Mouse (Mus musculus) heart, embryonic 15.5 days (tissue): ENCODE measurements around the gene Aamp. TPM values are rescaled to one million over a fixed set of nuclear protein-coding genes. Genes with fewer than 3 reads are reported as not detected.
A peak's percentile ranks its signal among the peaks of the same experiment; 100 is the strongest.
"Not testable (repeated sequence)": the region's sequence is repeated elsewhere in the genome, so short reads cannot be mapped to it uniquely, and the experiment has no call there.

ENCODE experiments used
- ATAC-seq: fragments of 200-750 bp; cut with Nextera tagmentation; replicated peaks from 2 replicates; pipeline ENCODE4 v1.8.0; 2017; ENCODE audit warnings: low read depth, moderate TSS enrichment; ENCODE audit not compliant: insufficient number of reproducible peaks, insufficient read depth, low FRiP score
- H3K27ac ChIP-seq: fragments of 300-500 bp; sonication (generic); 2 replicates; pipeline ENCODE4 v1.5.1; 2015; ENCODE audit warnings: mild to moderate bottlenecking, inconsistent platforms
- H3K27me3 ChIP-seq: fragments of 300-500 bp; sonication (generic); 2 replicates; pipeline ENCODE4 v1.6.1; 2015; ENCODE audit warnings: inconsistent platforms
- H3K36me3 ChIP-seq: fragments of 300-500 bp; sonication (generic); 2 replicates; pipeline ENCODE4 v1.6.1; 2015; ENCODE audit warnings: mild to moderate bottlenecking, inconsistent platforms
- H3K4me1 ChIP-seq: fragments of 300-500 bp; sonication (generic); replicated peaks from 2 replicates; pipeline ENCODE4 v1.6.1; 2015; ENCODE audit warnings: inconsistent platforms
- H3K4me2 ChIP-seq: fragments of 300-500 bp; sonication (generic); 2 replicates; pipeline ENCODE4 v1.6.1; 2015; ENCODE audit warnings: inconsistent platforms, mild to moderate bottlenecking, moderate library complexity
- H3K4me3 ChIP-seq: fragments of 300-500 bp; sonication (generic); 2 replicates; pipeline ENCODE4 v1.5.1; 2015; ENCODE audit warnings: mild to moderate bottlenecking, inconsistent platforms
- H3K9ac ChIP-seq: fragments of 300-500 bp; sonication (generic); 2 replicates; pipeline ENCODE4 v1.6.1; 2015; ENCODE audit warnings: mild to moderate bottlenecking, inconsistent platforms
- H3K9me3 ChIP-seq: fragments of 300-500 bp; sonication (generic); replicated peaks from 2 replicates; pipeline ENCODE4 v1.6.1; 2016; ENCODE audit warnings: inconsistent platforms
- WGBS: fragments of 180-500 bp; shearing (Covaris S2); methylation state at CpG from one replicate; pipeline ENCODE4 v1.1.7; 2015; ENCODE audit warnings: mixed read lengths; 5-methylcytosine and 5-hydroxymethylcytosine counted together
- polyA plus RNA-seq: library from polyadenylated mRNA; unstranded; fragments of >200 nt; fragmentation: Nextera tagmentation; extraction: Ambion mirVana; gene quantifications from 2 replicates; pipeline ENCODE4 v1.2.1, GENCODE M21; 2015

The Aamp gene
- polyA plus RNA-seq, result 168 and 209 TPM in 2 replicates

DNA sequence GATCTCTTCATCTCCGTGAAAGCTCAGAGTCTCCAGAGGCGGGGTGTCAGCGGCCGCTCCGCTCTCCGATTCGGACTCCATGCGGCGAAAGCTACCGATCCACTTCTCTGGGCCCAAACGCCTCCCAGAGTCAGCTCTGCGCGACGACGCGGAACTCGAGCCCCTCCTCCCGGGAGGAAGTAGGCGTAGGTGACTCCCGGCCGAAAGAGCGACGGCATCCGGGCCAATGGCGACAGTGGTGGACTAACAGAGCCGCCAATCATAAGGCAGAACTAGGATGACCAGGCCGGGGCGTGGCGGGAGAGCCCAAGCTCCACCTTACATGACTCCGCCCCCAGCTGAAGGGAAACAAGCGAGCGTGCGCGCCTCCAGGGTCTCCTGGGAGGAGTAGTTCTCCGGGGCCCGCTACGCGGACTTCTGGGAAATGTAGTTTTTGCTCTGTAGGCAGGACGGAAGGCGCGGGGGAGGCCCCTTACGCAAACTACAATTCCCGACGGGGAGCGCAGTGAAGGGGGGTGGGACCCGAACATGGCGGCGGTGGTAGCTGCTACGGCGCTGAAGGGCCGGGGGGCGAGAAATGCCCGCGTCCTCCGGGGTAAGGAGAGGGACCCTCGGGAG lies at the start of gene Aamp, which contains the start of gene Pnkd:
TSS of gene Aamp (minus strand) at position 196 of the 618 bp plus-strand sequence.
TSS of gene Pnkd (plus strand) at position 388 of the 618 bp plus-strand sequence.
- WGBS, result under 1% methylated on average over 56 of the region's 56 CpGs
- Histone ChIP-seq H3K9me3 (no peaks in the 10 kb centered on the region), H3K4me1 (peaks cover 57% of the 10 kb centered on the region), H3K27ac (peak within 1 kb of the TSS; percentile 85), H3K4me3 (peak within 1 kb of the TSS; percentile 79), H3K4me2 (peak within 1 kb of the TSS; percentile 78), H3K27me3 (no peaks in the 10 kb centered on the region), H3K9ac (peak within 1 kb of the TSS; percentile 82), H3K36me3 (peaks cover 47% of the 10 kb centered on the region)
- ATAC-seq, result peak; percentile 96

DNA sequence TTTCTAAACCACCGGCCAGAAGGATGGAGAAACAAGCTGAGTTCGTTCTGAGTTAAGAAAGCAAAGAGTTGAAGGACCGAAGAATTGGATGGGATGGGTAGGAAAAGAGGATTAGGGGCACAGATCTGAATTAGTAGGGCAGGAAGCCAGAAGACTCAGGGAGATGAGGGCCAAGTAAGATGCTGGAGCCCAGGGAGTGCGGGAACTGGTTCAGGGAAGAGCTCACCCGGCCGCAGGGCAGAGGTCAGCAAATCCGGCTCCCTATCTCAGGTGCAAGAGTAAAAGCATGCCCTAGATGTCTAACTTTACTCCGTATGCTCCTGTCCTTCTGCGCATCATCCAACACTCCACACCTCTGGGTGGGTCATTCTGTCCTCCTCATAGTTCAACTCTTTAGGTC lies 48.4 kb upstream of the Aamp start:
- H3K9ac ChIP-seq, result peak overlapping the region; percentile 56
- H3K36me3 ChIP-seq, result no peaks in the 10 kb centered on the region
- WGBS, result 5% methylated on average over 9 of the region's 9 CpGs
- H3K9me3 ChIP-seq, result no peaks in the 10 kb centered on the region
- ATAC-seq, result no peak
- H3K27ac ChIP-seq, result peak overlapping the region; percentile 87
- peak overlapping the region; percentile 74 for H3K4me2 ChIP-seq
- H3K27me3 ChIP-seq, result no peaks in the 10 kb centered on the region
- peak overlapping the region; percentile 56 for H3K4me3 ChIP-seq
- peaks cover 60% of the 10 kb centered on the region for H3K4me1 ChIP-seq

DNA sequence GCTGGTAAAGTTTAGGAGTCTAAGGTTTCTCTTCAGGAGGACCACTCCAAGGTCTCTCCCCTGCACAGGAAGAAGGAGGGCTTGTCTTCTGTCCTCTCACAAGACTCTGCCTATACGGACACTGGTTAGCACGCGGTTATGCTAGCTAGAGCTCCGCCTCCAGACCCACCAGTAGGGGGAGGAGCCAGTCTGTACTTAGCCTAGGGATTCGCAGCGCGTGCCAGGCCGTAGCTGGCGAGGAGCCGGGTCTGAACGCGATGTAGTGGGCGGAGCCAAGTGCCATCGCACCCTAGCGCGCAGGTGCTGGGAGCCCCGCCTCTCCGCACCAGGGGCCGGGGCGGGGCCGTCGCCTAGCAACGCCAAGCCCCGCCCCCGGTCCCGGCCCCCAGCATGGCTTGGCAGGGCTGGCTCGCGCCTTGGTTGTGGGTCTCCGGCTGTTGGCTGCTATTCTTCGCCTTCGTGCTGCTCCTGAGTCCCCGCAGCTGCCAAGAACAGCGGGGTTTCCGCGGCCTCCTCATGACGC lies 47.8 kb upstream of the Aamp start:
- ATAC-seq, result peak; percentile 95
- WGBS, result under 1% methylated on average over 36 of the region's 36 CpGs
- H3K4me1 ChIP-seq, result peaks cover 55% of the 10 kb centered on the region
- H3K27me3 ChIP-seq, result no peaks in the 10 kb centered on the region
- peak overlapping the region; percentile 74 for H3K4me2 ChIP-seq
- peak overlapping the region; percentile 87 for H3K27ac ChIP-seq
- no peaks in the 10 kb centered on the region for H3K36me3 ChIP-seq
- H3K9me3 ChIP-seq, result no peaks in the 10 kb centered on the region
- peak overlapping the region; percentile 56 for H3K4me3 ChIP-seq
- peak overlapping the region; percentile 56 for H3K9ac ChIP-seq

DNA sequence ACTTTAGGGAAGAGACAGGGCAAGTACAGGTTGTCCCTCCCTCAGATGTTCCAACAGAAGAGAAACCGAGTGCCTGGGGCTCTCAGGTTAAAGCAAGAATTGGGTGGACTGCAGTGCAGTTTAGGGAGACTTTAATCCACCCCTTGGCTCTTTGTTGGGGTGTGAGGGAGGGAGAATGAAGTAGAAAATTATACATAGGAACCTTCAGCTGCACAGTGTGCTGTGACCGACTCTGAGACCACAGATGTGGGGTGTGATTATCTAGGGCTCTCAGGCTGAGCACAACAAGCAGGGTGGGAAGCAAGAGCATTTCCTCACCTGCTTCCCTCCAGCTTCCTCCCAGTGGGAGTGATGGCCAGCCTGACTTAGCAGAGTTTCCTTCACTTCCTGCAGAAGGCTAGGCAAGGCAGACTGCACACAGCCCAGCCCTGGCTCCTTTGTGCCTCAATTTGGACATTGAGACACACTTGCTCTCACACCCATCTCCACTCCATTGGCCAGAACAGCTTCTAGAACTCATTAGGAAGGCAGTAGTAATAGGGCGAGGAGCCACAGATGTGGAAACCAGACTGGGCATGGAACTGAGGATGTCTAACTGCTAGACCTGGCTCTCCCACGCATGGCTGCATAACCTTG lies 46.6 kb upstream of the Aamp start:
- no peaks in the 10 kb centered on the region for H3K9me3 ChIP-seq
- peaks cover 48% of the 10 kb centered on the region for H3K4me1 ChIP-seq
- H3K4me2 ChIP-seq, result no peak overlapping the region
- WGBS, result 63% methylated on average over 4 of the region's 4 CpGs
- peak overlapping the region; percentile 87 for H3K27ac ChIP-seq
- 0 out of 2 replicates have a peak overlapping the region, but pooled peaks have one; percentile 23 for H3K9ac ChIP-seq
- H3K36me3 ChIP-seq, result no peaks in the 10 kb centered on the region
- H3K27me3 ChIP-seq, result no peaks in the 10 kb centered on the region
- no peak overlapping the region for H3K4me3 ChIP-seq
- ATAC-seq, result no peak

DNA sequence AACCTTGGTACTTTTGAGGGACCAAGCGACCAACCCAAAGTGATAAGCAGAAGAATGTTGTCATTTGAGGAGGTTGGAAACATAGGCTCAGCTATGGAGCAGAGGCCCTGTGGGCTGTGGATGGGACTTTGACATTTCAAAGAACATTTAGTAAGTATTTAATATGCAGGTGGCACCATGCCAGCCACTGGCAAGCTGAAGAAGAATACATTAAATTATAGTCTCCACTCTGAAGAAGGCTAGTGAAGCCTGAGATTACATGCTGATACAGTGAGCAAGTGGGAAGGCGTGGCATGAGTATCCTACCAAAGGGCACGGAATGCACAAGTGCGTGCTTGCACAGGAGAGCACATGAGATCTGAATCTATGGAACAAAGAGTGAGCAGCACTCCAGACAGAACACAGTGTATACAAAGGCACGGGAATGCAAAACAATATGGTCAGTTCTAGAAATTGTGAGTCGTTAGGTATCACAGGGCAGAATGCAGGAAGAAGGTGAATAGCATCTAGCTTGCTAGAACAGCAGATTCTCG lies 45.4 kb upstream of the Aamp start:
- H3K4me2 ChIP-seq, result no peak overlapping the region
- H3K9me3 ChIP-seq, result no peaks in the 10 kb centered on the region
- WGBS, result 72% methylated on average over 7 of the region's 7 CpGs
- ATAC-seq, result no peak
- no peak overlapping the region for H3K4me3 ChIP-seq
- no peaks in the 10 kb centered on the region for H3K27me3 ChIP-seq
- no peaks in the 10 kb centered on the region for H3K36me3 ChIP-seq
- H3K9ac ChIP-seq, result no peak overlapping the region
- peak overlapping the region; percentile 87; the same call in 1 of the 2 replicates for H3K27ac ChIP-seq
- H3K4me1 ChIP-seq, result peaks cover 44% of the 10 kb centered on the region

DNA sequence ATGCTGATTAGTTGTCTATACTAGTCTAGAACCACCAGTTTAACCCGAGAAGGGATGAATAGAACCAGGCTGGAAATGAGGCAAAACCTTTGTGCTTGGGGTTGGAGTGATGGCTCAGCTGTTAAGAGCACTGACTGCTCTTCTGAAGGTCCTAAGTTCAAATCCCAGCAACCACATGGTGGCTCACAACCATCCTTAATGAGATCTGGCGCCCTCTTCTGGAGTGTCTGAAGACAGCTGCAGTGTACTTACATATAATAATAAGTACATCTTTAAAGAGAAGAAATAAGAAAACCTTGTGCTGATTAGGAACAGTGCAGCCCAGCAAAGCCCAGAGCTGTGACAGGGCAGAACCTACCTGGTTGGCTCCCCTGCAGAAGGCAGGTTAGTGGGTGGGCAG lies 42.4 kb upstream of the Aamp start:
- H3K4me1 ChIP-seq, result peaks cover 30% of the 10 kb centered on the region
- not testable (repeated sequence) for H3K36me3 ChIP-seq, H3K9ac ChIP-seq, H3K27ac ChIP-seq, ATAC-seq, H3K27me3 ChIP-seq, H3K9me3 ChIP-seq, H3K4me2 ChIP-seq, H3K4me3 ChIP-seq
- WGBS, result 75% methylated on average over 2 of the region's 2 CpGs

DNA sequence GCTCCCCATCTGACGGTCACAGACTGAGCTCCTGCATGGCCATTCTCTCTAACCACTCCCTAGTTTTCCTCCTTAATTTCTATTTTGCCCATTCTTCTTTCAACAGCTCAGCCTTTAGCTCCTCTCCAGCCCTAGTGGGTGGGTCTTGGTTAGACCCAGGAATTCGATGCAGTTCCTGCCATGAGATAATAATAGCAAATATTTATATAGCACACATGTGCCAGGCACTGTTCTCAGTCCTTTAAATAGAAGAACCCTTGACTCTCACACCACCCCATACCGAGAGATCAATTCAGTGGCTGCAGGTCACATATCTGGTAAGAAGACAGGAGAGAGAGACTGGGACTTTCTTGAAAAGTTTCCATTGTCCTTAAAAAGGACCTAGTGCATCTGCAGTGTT lies 36.9 kb upstream of the Aamp start:
- 42% methylated on average over 3 of the region's 3 CpGs for WGBS
- Histone ChIP-seq H3K4me3 (no peak overlapping the region), H3K27ac (peak overlapping the region; percentile 62), H3K9ac (no peak overlapping the region), H3K27me3 (no peaks in the 10 kb centered on the region), H3K36me3 (no peaks in the 10 kb centered on the region), H3K9me3 (no peaks in the 10 kb centered on the region), H3K4me1 (peaks cover 20% of the 10 kb centered on the region), H3K4me2 (no peak overlapping the region)
- ATAC-seq, result no peak

DNA sequence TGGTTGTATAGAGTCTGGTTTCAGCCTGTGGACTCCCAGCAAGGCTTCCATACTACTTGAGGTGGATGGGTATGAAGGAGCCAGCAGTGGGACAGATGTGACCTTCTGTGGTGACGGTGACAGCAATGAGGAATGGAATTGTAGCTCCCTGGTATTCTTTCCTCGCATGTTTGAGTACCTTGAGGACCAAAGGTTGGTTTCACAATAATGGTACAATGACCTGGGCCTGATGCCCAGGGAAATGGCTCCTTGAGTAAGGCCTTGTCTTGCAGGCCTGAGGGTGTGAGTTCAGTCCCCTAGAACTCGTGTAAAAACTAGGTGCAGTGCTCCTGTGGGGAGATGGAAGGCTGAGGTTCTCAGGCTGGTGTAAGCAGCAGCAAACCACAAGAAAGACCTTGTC lies 34.2 kb upstream of the Aamp start:
- peaks cover 22% of the 10 kb centered on the region for H3K4me1 ChIP-seq
- no peak overlapping the region for H3K4me3 ChIP-seq
- H3K27me3 ChIP-seq, result no peaks in the 10 kb centered on the region
- H3K4me2 ChIP-seq, result no peak overlapping the region
- no peak for ATAC-seq
- no peaks in the 10 kb centered on the region for H3K36me3 ChIP-seq
- WGBS, result 85% methylated on average over 3 of the region's 3 CpGs
- H3K27ac ChIP-seq, result no peak overlapping the region
- no peaks in the 10 kb centered on the region for H3K9me3 ChIP-seq
- H3K9ac ChIP-seq, result no peak overlapping the region

DNA sequence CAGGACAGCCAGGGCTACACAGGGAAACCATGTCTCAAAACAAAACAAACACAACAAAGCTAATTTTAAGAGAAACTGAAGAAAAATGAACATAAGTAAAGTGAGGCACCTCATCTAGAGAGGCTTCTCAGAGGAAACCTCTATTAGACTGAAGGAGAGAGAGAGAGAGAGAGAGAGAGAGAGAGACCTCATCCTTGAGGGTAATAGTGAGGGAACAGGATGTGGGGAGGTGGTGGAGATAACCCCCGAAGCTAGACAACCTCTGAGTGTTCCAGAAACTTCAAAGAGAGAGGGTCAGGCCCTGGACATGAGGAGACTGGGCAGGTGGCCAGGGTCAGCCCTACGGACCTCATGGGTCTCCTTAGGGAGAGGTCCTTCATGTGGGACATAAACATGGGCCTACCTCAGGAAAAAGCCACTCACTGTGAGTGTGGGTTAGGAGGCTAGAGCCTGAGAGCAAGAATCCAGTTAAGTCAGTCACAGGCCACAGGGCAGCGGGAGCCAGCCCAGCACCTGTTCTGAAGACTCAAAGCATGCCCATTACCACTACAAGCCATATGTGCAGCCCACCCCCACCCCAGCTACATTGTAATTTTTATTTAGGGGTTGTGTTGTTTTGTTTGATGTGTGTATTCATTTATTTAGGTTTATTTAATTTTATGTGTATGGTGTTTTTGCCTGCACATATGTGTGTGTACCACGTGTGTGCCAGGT lies 31.7 kb upstream of the Aamp start:
- H3K4me1 ChIP-seq, result peaks cover 24% of the 10 kb centered on the region
- no peak overlapping the region for H3K4me3 ChIP-seq
- no peak for ATAC-seq
- WGBS, result 74% methylated on average over 4 of the region's 4 CpGs
- no peak overlapping the region for H3K4me2 ChIP-seq
- no peaks in the 10 kb centered on the region for H3K36me3 ChIP-seq
- no peaks in the 10 kb centered on the region for H3K9me3 ChIP-seq
- H3K27me3 ChIP-seq, result no peaks in the 10 kb centered on the region
- H3K9ac ChIP-seq, result no peak overlapping the region
- peak overlapping the region; percentile 31; the same call in 1 of the 2 replicates for H3K27ac ChIP-seq

DNA sequence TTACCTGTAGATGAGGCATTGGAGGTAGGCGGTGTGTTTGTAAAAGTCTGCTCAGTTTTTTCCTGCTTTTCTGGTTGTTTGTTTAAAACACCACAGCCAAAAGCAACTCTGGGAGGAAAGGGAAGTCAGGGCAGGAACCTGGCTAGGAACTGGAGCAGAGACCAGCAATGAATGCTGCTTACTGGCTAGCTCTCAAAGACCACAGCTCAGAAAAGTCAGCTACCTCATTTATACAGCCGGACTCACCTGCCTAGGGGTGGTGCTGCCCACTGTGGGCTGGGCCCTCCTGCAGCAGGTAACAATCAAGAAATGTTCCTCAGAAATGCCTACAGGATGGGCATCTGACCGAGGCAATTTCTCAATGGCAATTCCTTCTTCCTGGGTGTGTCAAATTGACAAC lies 30.3 kb upstream of the Aamp start:
- Histone ChIP-seq H3K4me3 (no peak overlapping the region), H3K27me3 (no peaks in the 10 kb centered on the region), H3K36me3 (no peaks in the 10 kb centered on the region), H3K9ac (no peak overlapping the region), H3K4me2 (no peak overlapping the region), H3K27ac (no peak overlapping the region), H3K9me3 (no peaks in the 10 kb centered on the region), H3K4me1 (peaks cover 25% of the 10 kb centered on the region)
- 75% methylated on average over 3 of the region's 3 CpGs for WGBS
- no peak for ATAC-seq

DNA sequence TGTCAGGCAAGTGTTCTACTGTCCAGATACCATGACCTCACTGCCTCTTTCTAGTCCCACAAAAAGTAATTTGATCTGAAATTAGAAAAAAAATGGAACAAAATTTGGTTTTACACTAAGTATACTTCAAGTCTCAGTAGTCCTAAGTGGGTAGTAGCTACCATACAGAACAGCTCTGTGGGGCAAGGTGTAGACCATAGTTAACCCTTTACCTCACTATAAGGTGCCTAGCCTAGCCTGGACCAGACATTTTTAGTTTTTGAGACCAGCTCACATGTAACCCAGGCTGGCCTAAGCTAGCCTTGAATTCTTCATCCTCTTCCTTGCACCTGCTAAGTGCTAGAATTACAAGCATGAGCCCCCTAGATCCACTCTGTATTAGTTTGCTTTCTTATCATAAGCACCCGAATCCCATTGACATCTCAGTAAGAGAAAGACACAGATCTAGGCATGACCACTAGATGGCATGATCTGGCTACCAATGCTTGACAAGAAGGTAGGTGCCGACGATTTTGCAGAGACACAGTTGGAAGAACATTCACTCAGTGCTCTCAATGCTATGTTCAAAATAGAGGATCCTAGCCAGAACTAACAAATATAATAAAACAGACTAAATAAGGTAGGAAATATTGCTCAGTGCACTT lies 28.6 kb upstream of the Aamp start:
- no peak for ATAC-seq
- H3K9ac ChIP-seq, result no peak overlapping the region

More for the DNA sequence above, 28.6 kb upstream of the Aamp start:
- H3K27me3 ChIP-seq, result no peaks in the 10 kb centered on the region
- H3K4me3 ChIP-seq, result no peak overlapping the region
- no peaks in the 10 kb centered on the region for H3K36me3 ChIP-seq
- H3K27ac ChIP-seq, result peak overlapping the region; percentile 45; the same call in 1 of the 2 replicates
- under 1% methylated on average over 3 of the region's 3 CpGs for WGBS
- H3K9me3 ChIP-seq, result no peaks in the 10 kb centered on the region
- H3K4me2 ChIP-seq, result no peak overlapping the region
- H3K4me1 ChIP-seq, result peaks cover 30% of the 10 kb centered on the region
